Mouse (Mus musculus) CH12.LX (cell line): ENCODE measurements around the gene Rassf8. TPM values are rescaled to one million over a fixed set of nuclear protein-coding genes. Genes with fewer than 3 reads are reported as not detected.

ENCODE experiments used
- DNase-seq: peaks from one replicate; pipeline ENCODE4 v3.0.0-alpha.2; 2013; ENCODE audit errors: extremely low read depth
- H3K27ac ChIP-seq: 2 replicates; pipeline ENCODE4 v1.5.1; 2012; ENCODE audit warnings: low read depth, mild to moderate bottlenecking, control low read depth, moderate library complexity; ENCODE audit not compliant: insufficient read depth
- H3K27me3 ChIP-seq: replicated peaks from 2 replicates; pipeline ENCODE3; 2012; ENCODE audit warnings: inconsistent platforms
- H3K36me3 ChIP-seq, 2 experiments: replicated peaks in 1 of 2; 2 replicates each; pipeline versions ENCODE3 to v1.6.1; 2012; ENCODE audit warnings: inconsistent platforms in 1 of 2, low read length in 1 of 2, mild to moderate bottlenecking in 1 of 2, mixed read lengths in 1 of 2, moderate library complexity in 1 of 2; ENCODE audit not compliant: control insufficient read depth in 1 of 2, insufficient read depth in 1 of 2
- H3K4me1 ChIP-seq, 2 experiments: 2 replicates each; pipeline ENCODE4 v1.6.1; 2012; ENCODE audit warnings: inconsistent platforms in 1 of 2, moderate library complexity in 1 of 2; ENCODE audit not compliant: insufficient read depth in 2 of 2, control insufficient read depth in 1 of 2
- H3K4me2 ChIP-seq: 2 replicates; pipeline ENCODE4 v1.6.1; 2012; ENCODE audit warnings: low read depth, mild to moderate bottlenecking, control low read depth; ENCODE audit not compliant: poor library complexity, insufficient read depth, severe bottlenecking
- H3K4me3 ChIP-seq, 3 experiments: fragments of 150-350 bp in 1 of 3; sonication (generic) in 1 of 3; replicated peaks in 1 of 3; 2 replicates each; pipeline versions ENCODE3 to v1.5.1; 2011 to 2012; ENCODE audit warnings: low read depth in 2 of 3, low read length in 2 of 3, mild to moderate bottlenecking in 2 of 3, moderate library complexity in 2 of 3, control low read depth in 1 of 3, improper control_type of control experiment in 1 of 3, inconsistent platforms in 1 of 3, mixed read lengths in 1 of 3; ENCODE audit not compliant: poor library complexity in 1 of 3
- H3K79me2 ChIP-seq: replicated peaks from 2 replicates; pipeline ENCODE4 v1.6.1; 2012; ENCODE audit warnings: mild to moderate bottlenecking, moderate library complexity; ENCODE audit not compliant: control insufficient read depth, poor library complexity, insufficient read depth, severe bottlenecking; ENCODE audit errors: extremely low read depth
- H3K9ac ChIP-seq: 2 replicates; pipeline ENCODE4 v1.6.1; 2012; ENCODE audit warnings: low read depth, mild to moderate bottlenecking, control low read depth, moderate library complexity; ENCODE audit not compliant: insufficient read depth
- H3K9me3 ChIP-seq: replicated peaks from 2 replicates; pipeline ENCODE3; 2012; ENCODE audit warnings: low read length, inconsistent platforms, mixed read lengths
- BHLHE40 ChIP-seq: IDR thresholded peaks from 2 replicates; pipeline ENCODE4 v1.6.1; 2011; ENCODE audit warnings: mild to moderate bottlenecking, low read depth, low read length, improper control_type of control experiment
- CHD1 ChIP-seq: IDR thresholded peaks from 2 replicates; pipeline ENCODE4 v1.6.1; 2012; ENCODE audit warnings: low read depth, low read length, improper control_type of control experiment, inconsistent platforms
- CHD2 ChIP-seq: IDR thresholded peaks from 2 replicates; pipeline ENCODE4 v1.6.1; 2011; ENCODE audit warnings: low read length, improper control_type of control experiment
- CTCF ChIP-seq, 2 experiments: IDR thresholded peaks in 1 of 2; conservative IDR thresholded peaks in 1 of 2; 2 replicates each; pipeline ENCODE4 v1.5.1; 2011 to 2012; ENCODE audit warnings: low read depth in 2 of 2, low read length in 2 of 2, improper control_type of control experiment in 1 of 2, inconsistent platforms in 1 of 2, mild to moderate bottlenecking in 1 of 2, moderate library complexity in 1 of 2
- E2F4 ChIP-seq: IDR thresholded peaks from 2 replicates; pipeline ENCODE4 v1.6.1; 2011; ENCODE audit warnings: low read depth, low read length, improper control_type of control experiment; ENCODE audit not compliant: insufficient replicate concordance
- EP300 ChIP-seq: IDR thresholded peaks from 2 replicates; pipeline ENCODE4 v1.6.1; 2011; ENCODE audit warnings: low read length, improper control_type of control experiment
- ETS1 ChIP-seq: conservative IDR thresholded peaks from 2 replicates; pipeline ENCODE4 v1.6.1; 2012; ENCODE audit warnings: low read depth, mild to moderate bottlenecking, inconsistent platforms, low read length, improper control_type of control experiment, moderate library complexity
- GABPA ChIP-seq: IDR thresholded peaks from 2 replicates; pipeline ENCODE4 v1.6.1; 2012; ENCODE audit warnings: low read depth, low read length, improper control_type of control experiment, inconsistent platforms; ENCODE audit not compliant: insufficient replicate concordance
- HCFC1 ChIP-seq: IDR thresholded peaks from 2 replicates; pipeline ENCODE4 v1.6.1; 2012; ENCODE audit warnings: low read depth, mild to moderate bottlenecking, inconsistent platforms, low read length, improper control_type of control experiment
- IRF4 ChIP-seq: IDR thresholded peaks from 2 replicates; pipeline ENCODE4 v1.6.1; 2014; ENCODE audit warnings: low read depth, mild to moderate bottlenecking, inconsistent platforms, low read length, improper control_type of control experiment
- JUN ChIP-seq: IDR thresholded peaks from 2 replicates; pipeline ENCODE4 v1.6.1; 2011; ENCODE audit warnings: low read depth, mild to moderate bottlenecking, low read length, improper control_type of control experiment, moderate library complexity; ENCODE audit not compliant: insufficient read depth
- JUND ChIP-seq: conservative IDR thresholded peaks from 2 replicates; pipeline ENCODE4 v1.6.1; 2011; ENCODE audit warnings: low read depth, low read length, improper control_type of control experiment
- KAT2A ChIP-seq: IDR thresholded peaks from 2 replicates; pipeline ENCODE4 v1.6.1; 2012; ENCODE audit warnings: low read length, improper control_type of control experiment, inconsistent platforms; ENCODE audit not compliant: insufficient replicate concordance
- MAFK ChIP-seq: IDR thresholded peaks from 2 replicates; pipeline ENCODE4 v1.6.1; 2011; ENCODE audit warnings: low read length, improper control_type of control experiment; ENCODE audit not compliant: insufficient replicate concordance
- MAX ChIP-seq: IDR thresholded peaks from 2 replicates; pipeline ENCODE4 v1.6.1; 2011; ENCODE audit warnings: low read length, improper control_type of control experiment
- MAZ ChIP-seq: IDR thresholded peaks from 2 replicates; pipeline ENCODE4 v1.6.1; 2012; ENCODE audit warnings: low read depth, mild to moderate bottlenecking, inconsistent platforms, low read length, improper control_type of control experiment, moderate library complexity
- MEF2A ChIP-seq: IDR thresholded peaks from 2 replicates; pipeline ENCODE4 v1.6.1; 2014; ENCODE audit warnings: low read depth, mild to moderate bottlenecking, inconsistent platforms, low read length, improper control_type of control experiment, borderline replicate concordance
- MXI1 ChIP-seq: IDR thresholded peaks from 2 replicates; pipeline ENCODE4 v1.6.1; 2011; ENCODE audit warnings: mild to moderate bottlenecking, low read depth, low read length, improper control_type of control experiment
- MYC ChIP-seq: IDR thresholded peaks from 2 replicates; pipeline ENCODE4 v1.6.1; 2011; ENCODE audit warnings: low read depth, mild to moderate bottlenecking, improper control_type of control experiment, low read length
- NELFE ChIP-seq: IDR thresholded peaks from 2 replicates; pipeline ENCODE4 v1.6.1; 2011; ENCODE audit warnings: low read depth, low read length, improper control_type of control experiment
- NRF1 ChIP-seq: IDR thresholded peaks from 2 replicates; pipeline ENCODE4 v1.6.1; 2014; ENCODE audit warnings: low read depth, mild to moderate bottlenecking, inconsistent platforms, low read length, improper control_type of control experiment, moderate library complexity
- POLR2A ChIP-seq: IDR thresholded peaks from 2 replicates; pipeline ENCODE4 v1.6.1; 2011; ENCODE audit warnings: low read depth, mild to moderate bottlenecking, improper control_type of control experiment, low read length
- POLR2AphosphoS2 ChIP-seq: IDR thresholded peaks from 2 replicates; pipeline ENCODE4 v1.6.1; 2011; ENCODE audit warnings: low read depth, low read length, improper control_type of control experiment
- RAD21 ChIP-seq: IDR thresholded peaks from 2 replicates; pipeline ENCODE4 v1.6.1; 2011; ENCODE audit warnings: low read depth, mild to moderate bottlenecking, low read length, improper control_type of control experiment, moderate library complexity
- SIN3A ChIP-seq: IDR thresholded peaks from 2 replicates; pipeline ENCODE4 v1.6.1; 2012; ENCODE audit warnings: low read length, improper control_type of control experiment, inconsistent platforms
- SMC3 ChIP-seq: IDR thresholded peaks from 2 replicates; pipeline ENCODE4 v1.6.1; 2011; ENCODE audit warnings: low read depth, low read length, improper control_type of control experiment
- TBP ChIP-seq: conservative IDR thresholded peaks from 2 replicates; pipeline ENCODE4 v1.6.1; 2011; ENCODE audit warnings: low read depth, low read length, improper control_type of control experiment
- TCF12 ChIP-seq: IDR thresholded peaks from 2 replicates; pipeline ENCODE4 v1.6.1; 2014; ENCODE audit warnings: low read depth, mild to moderate bottlenecking, inconsistent platforms, low read length, improper control_type of control experiment
- UBTF ChIP-seq: IDR thresholded peaks from 2 replicates; pipeline ENCODE4 v1.6.1; 2012; ENCODE audit warnings: low read depth, mild to moderate bottlenecking, inconsistent platforms, low read length, improper control_type of control experiment, moderate library complexity
- USF1 ChIP-seq: IDR thresholded peaks from 2 replicates; pipeline ENCODE4 v1.6.1; 2014; ENCODE audit warnings: low read depth, mild to moderate bottlenecking, inconsistent platforms, low read length, improper control_type of control experiment
- USF2 ChIP-seq: conservative IDR thresholded peaks from 2 replicates; pipeline ENCODE4 v1.6.1; 2011; ENCODE audit warnings: low read depth, low read length, improper control_type of control experiment
- ZC3H11A ChIP-seq: IDR thresholded peaks from 2 replicates; pipeline ENCODE4 v1.6.1; 2012; ENCODE audit warnings: low read depth, mild to moderate bottlenecking, inconsistent platforms, low read length, improper control_type of control experiment
- ZKSCAN1 ChIP-seq: IDR thresholded peaks from 2 replicates; pipeline ENCODE4 v1.6.1; 2012; ENCODE audit warnings: low read depth, inconsistent platforms, low read length, improper control_type of control experiment, borderline replicate concordance
- ZMIZ1 ChIP-seq: IDR thresholded peaks from 2 replicates; pipeline ENCODE4 v1.6.1; 2012; ENCODE audit warnings: low read depth, mild to moderate bottlenecking, inconsistent platforms, low read length, improper control_type of control experiment
- ZNF384 ChIP-seq: IDR thresholded peaks from 2 replicates; pipeline ENCODE4 v1.6.1; 2012; ENCODE audit warnings: low read depth, low read length, improper control_type of control experiment, inconsistent platforms
- dilution Hi-C: fragments of 300-500 bp; cut with MboI; formaldehyde crosslinking; loops from 2 replicates; pipeline ENCODE4 v1.14.3; 2020; ENCODE audit warnings: low sequenced_read_pairs; ENCODE audit not compliant: extremely low pct_unique_long_range_greater_than_20kb, extremely low pct_ligation_motif_present
- in situ Hi-C: fragments of 300-500 bp; cut with MboI; formaldehyde crosslinking; loops from 3 replicates; pipeline ENCODE4 v1.14.3; 2019; ENCODE audit warnings: low sequenced_read_pairs, low pct_ligation_motif_present, low pct_unique_long_range_greater_than_20kb, mixed read lengths
- polyA plus RNA-seq: library from polyadenylated mRNA; unstranded; fragments of >175 nt; gene quantifications from 2 replicates; pipeline ENCODE4 v1.2.1, GENCODE M21; 2012; ENCODE audit warnings: low read depth; ENCODE audit not compliant: insufficient read length
- total RNA-seq, 2 experiments: library from RNA; depleted of rRNA; stranded (reverse); fragments of 300-350 nt in 1 of 2; fragments of >200 nt in 1 of 2; gene quantifications; 2 replicates each; pipeline ENCODE4 v1.2.3; 2012 to 2014

Rassf8 gene
- total and polyA plus RNA-seq, 3 experiments, result 0.34 to 0.59 (median 0.48) TPM

GRCm38 (mm10) chr6:145865886-145866851, 119.6 kb downstream of the Rassf8 start:
- H3K27ac ChIP-seq, result peak overlapping the region; percentile 85
- H3K27me3 ChIP-seq, result no peaks in the 10 kb centered on the region
- H3K4me3 ChIP-seq, result peak overlapping the region; percentile 62 to 82 (median 75)
- in situ Hi-C loops, result no loop called here
- dilution Hi-C loops, result no loop called here
- peaks cover 0 to 21% of the 10 kb centered on the region in 2 experiments for H3K36me3 ChIP-seq
- H3K9me3 ChIP-seq, result no peaks in the 10 kb centered on the region
- DNase-seq, result no peak
- peak overlapping the region; percentile 67 for H3K9ac ChIP-seq
- H3K4me2 ChIP-seq, result peak overlapping the region; percentile 41
- H3K79me2 ChIP-seq, result peaks cover 37% of the 10 kb centered on the region
- TF ChIP-seq HCFC1, result no peak
- TF ChIP-seq MAZ, result 0 out of 2 replicates have a peak, but pooled peaks have one; percentile 4
- no peak for TF ChIP-seq JUN
- no peak for TF ChIP-seq POLR2AphosphoS2
- TF ChIP-seq JUND, result no peak
- TF ChIP-seq ZMIZ1, result peak; percentile 20; the same call in 1 of the 2 replicates
- no peak for TF ChIP-seq CHD1
- peak; percentile 76 for TF ChIP-seq CHD2
- no peak for TF ChIP-seq GABPA
- no peak for TF ChIP-seq ZNF384
- TF ChIP-seq USF2, result peak; percentile 78
- no peak for TF ChIP-seq SMC3
- TF ChIP-seq KAT2A, result no peak
- TF ChIP-seq MXI1, result peak; percentile 42
- peak; percentile 73 for TF ChIP-seq MAX
- peak; percentile 35 for TF ChIP-seq UBTF
- 0 out of 2 replicates have a peak, but pooled peaks have one; percentile 31 for TF ChIP-seq MYC
- no peak for TF ChIP-seq CTCF (conservative IDR thresholded peaks at IDR 0.05 in 1 of 2, IDR thresholded peaks at IDR 0.05 in 1 of 2; ENCODE audit: low read depth in 2 of 2, low read length in 2 of 2)
- peak; percentile 24; the same call in 1 of the 2 replicates for TF ChIP-seq POLR2A
- TF ChIP-seq MEF2A, result 0 out of 2 replicates have a peak, but pooled peaks have one; percentile 15
- peak; percentile 33 for TF ChIP-seq SIN3A
- TF ChIP-seq ETS1, result peak; percentile 51
- TF ChIP-seq MAFK, result no peak
- 0 out of 2 replicates have a peak, but pooled peaks have one; percentile 15 for TF ChIP-seq NRF1
- TF ChIP-seq RAD21, result no peak
- TF ChIP-seq ZC3H11A, result no peak
- TF ChIP-seq ZKSCAN1, result no peak
- TF ChIP-seq TBP, result peak; percentile 14; the same call in 1 of the 2 replicates
- peak; percentile 50 for TF ChIP-seq IRF4
- peak; percentile 98 for TF ChIP-seq BHLHE40
- TF ChIP-seq E2F4, result no peak; the same call in 1 of the 2 replicates
- peak; percentile 91 for TF ChIP-seq USF1
- TF ChIP-seq TCF12, result peak; percentile 57
- TF ChIP-seq EP300, result peak; percentile 53; the same call in 1 of the 2 replicates
- TF ChIP-seq NELFE, result no peak
- H3K4me1 ChIP-seq, result peaks cover 4 to 26% of the 10 kb centered on the region in 2 experiments; a peak in 3 of 4 replicates
